In the genomic region with DNA sequence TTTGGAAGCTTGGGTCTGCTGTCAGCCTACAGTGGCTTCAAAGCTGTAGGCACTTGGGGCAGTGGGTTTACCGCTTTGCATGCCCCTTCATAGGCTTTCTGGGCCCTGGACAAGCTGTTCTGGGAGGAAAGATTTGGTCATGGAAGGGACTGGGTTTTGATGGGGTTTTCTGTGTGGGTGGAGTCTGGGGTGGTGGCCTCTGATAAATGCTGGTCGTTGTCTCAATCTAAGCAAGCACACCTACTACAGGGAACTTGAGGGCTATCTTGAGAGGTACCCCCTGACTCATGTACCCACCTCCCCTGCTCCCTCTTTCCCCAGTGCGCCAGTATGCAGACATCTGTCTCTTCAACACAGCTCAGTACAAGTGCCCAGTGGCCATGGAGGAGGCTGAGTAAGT, we compare ENCODE assay signal across 24 mouse cellular contexts. TPM values are rescaled to one million over a fixed set of nuclear protein-coding genes. Genes with fewer than 3 reads are reported as not detected.
DNase-seq lines count a peak whose midpoint lies in the region; ATAC-seq and TF ChIP-seq lines count a peak whose summit lies in the region.
"Had no signal": no experiment of that assay in that cellular context is flagged by ENCODE, and none has a peak within 500 bp of the region (broad histone marks: within the 10 kb centered on the region; RNA-seq: fewer than 3 reads in every experiment).

No protein-coding gene starts in this region.

- ATAC-seq in liver, postnatal 0 days: no peak
- ATAC-seq: CD4-positive, CD25-positive, alpha-beta regulatory T cell, adult 4 months; inflammation-experienced regulatory T-cells, adult 6 months; lung, postnatal 0 days had no signal

- peak overlapping the region; percentile 62 for H3K4me2 ChIP-seq in liver, postnatal 0 days (ENCODE audit: low read depth, low read length)
- H3K4me2 ChIP-seq: embryonic facial prominence, embryonic 13.5 days; hindbrain, embryonic 13.5 days; limb, embryonic 15.5 days had no signal

- H3K27ac ChIP-seq in heart, embryonic 10.5 days: peak overlapping the region; percentile 57; the same call in 1 of the 2 replicates
- H3K27ac ChIP-seq in bone marrow, adult 2 months (ENCODE audit: control insufficient read depth, insufficient read depth, low read depth, low read length, poor library complexity): peak overlapping the region; percentile 34
- H3K27ac ChIP-seq in liver, postnatal 0 days (ENCODE audit: low read depth): peak overlapping the region; percentile 94
- H3K27ac ChIP-seq: embryonic facial prominence, embryonic 13.5 days; hindbrain, embryonic 13.5 days; limb, embryonic 15.5 days had no signal

- DNase-seq in heart, embryonic 10.5 days (ENCODE audit: low spot score): peak; percentile 83
- no peak for DNase-seq in heart, postnatal 36 days
- peak; percentile 83 for DNase-seq in liver
- DNase-seq in liver, postnatal 0 days: no peak
- no peak for DNase-seq in cerebellum, postnatal 4 days (ENCODE audit: low spot score in 2 of 2)
- DNase-seq in retina, embryonic 14.5 days (ENCODE audit: low spot score): no peak
- DNase-seq in gastrocnemius, postnatal 14 days: no peak
- DNase-seq: adrenal gland, postnatal 36 days; cerebellum, adult 9-10 months; gastrocnemius, postnatal 10 days; heart, postnatal 14 days; kidney, adult 2 months; kidney, postnatal 10 days; midbrain, embryonic 14.5 days; right cerebral cortex, postnatal 25 days; thymus, postnatal 25 days had no signal

- intact Hi-C loops in heart, postnatal 36 days (cut with DNase I): no loop called here
- intact Hi-C loops in gastrocnemius, postnatal 14 days (cut with DNase I; ENCODE audit: low total_unique reads): loop anchor here (5.0 kb wide), 1 partner anchor 35 kb away; no protein-coding TSS in a partner anchor

- 74% methylated on average over 3 of the region's 3 CpGs for WGBS in heart, embryonic 10.5 days
- WGBS in bone marrow, adult 2 months: 73% methylated on average over 3 of the region's 3 CpGs
- 46% methylated on average over 3 of the region's 3 CpGs for WGBS in liver, postnatal 0 days (ENCODE audit: insufficient replicate concordance)

- H3K9ac ChIP-seq in liver, postnatal 0 days (replicated peaks): 0 out of 2 replicates have a peak overlapping the region, but pooled peaks have one; percentile 6
- H3K9ac ChIP-seq: embryonic facial prominence, embryonic 13.5 days; hindbrain, embryonic 13.5 days; limb, embryonic 15.5 days had no signal

- H3K9me3 ChIP-seq in heart, embryonic 10.5 days: no peaks in the 10 kb centered on the region
- H3K9me3 ChIP-seq in liver, postnatal 0 days (ENCODE audit: low read length): no peaks in the 10 kb centered on the region
- H3K9me3 ChIP-seq: embryonic facial prominence, embryonic 13.5 days; hindbrain, embryonic 13.5 days; limb, embryonic 15.5 days had no signal

- peaks cover 71% of the 10 kb centered on the region for H3K36me3 ChIP-seq in heart, embryonic 10.5 days
- peaks cover 60% of the 10 kb centered on the region for H3K36me3 ChIP-seq in liver, postnatal 0 days (replicated peaks; ENCODE audit: insufficient read depth, low read length)

- TF ChIP-seq CTCF in bone marrow, adult 2 months (IDR thresholded peaks at IDR 0.05; ENCODE audit: control insufficient read depth, insufficient read depth, low read length): no peak
- no peak for TF ChIP-seq CTCF in liver, postnatal 0 days (IDR thresholded peaks at IDR 0.05; ENCODE audit: low read depth)

- H3K27me3 ChIP-seq in heart, embryonic 10.5 days (ENCODE audit: insufficient read depth, poor library complexity, severe bottlenecking): no peaks in the 10 kb centered on the region
- H3K27me3 ChIP-seq in liver, postnatal 0 days (ENCODE audit: insufficient read depth, low read length): no peaks in the 10 kb centered on the region
- H3K27me3 ChIP-seq: embryonic facial prominence, embryonic 13.5 days; hindbrain, embryonic 13.5 days; limb, embryonic 15.5 days had no signal

- H3K4me3 ChIP-seq in heart, embryonic 10.5 days: no peak overlapping the region
- no peak overlapping the region for H3K4me3 ChIP-seq in bone marrow, adult 2 months (replicated peaks; ENCODE audit: control insufficient read depth, low read depth, low read length)
- no peak overlapping the region for H3K4me3 ChIP-seq in liver, postnatal 0 days (ENCODE audit: low read depth, low read length)
- H3K4me3 ChIP-seq: embryonic facial prominence, embryonic 13.5 days; hindbrain, embryonic 13.5 days; limb, embryonic 15.5 days; myocyte had no signal

- peaks cover 17% of the 10 kb centered on the region for H3K4me1 ChIP-seq in heart, embryonic 10.5 days
- H3K4me1 ChIP-seq in bone marrow, adult 2 months (ENCODE audit: control insufficient read depth, insufficient read depth, low read length): peaks cover 2% of the 10 kb centered on the region
- peaks cover 32% of the 10 kb centered on the region for H3K4me1 ChIP-seq in liver, postnatal 0 days (ENCODE audit: insufficient read depth)
- H3K4me1 ChIP-seq: embryonic facial prominence, embryonic 13.5 days; limb, embryonic 15.5 days had no signal

- TF ChIP-seq POLR2A in bone marrow, adult 2 months (IDR thresholded peaks at IDR 0.05; ENCODE audit: borderline replicate concordance, control insufficient read depth, low read depth, low read length): no peak

- peak; percentile 85 for TF ChIP-seq EP300 in liver, postnatal 0 days (IDR thresholded peaks at IDR 0.05; ENCODE audit: low read depth)

RNA-seq across cellular contexts. Expression of gene Tpbgl, which starts 34.2 kb away (rescaled TPM):
- polyA plus RNA-seq in heart, embryonic 10.5 days (2016; fragmentation: Nextera tagmentation; extraction: Ambion mirVana): 0.89 and 1.2 TPM in 2 replicates
- total RNA-seq in heart, postnatal 36 days (2021): 1 to 10 TPM; 3.0 to 3.6 TPM
- polyA plus RNA-seq in bone marrow, adult 2 months (2011; ENCODE audit: insufficient read depth, insufficient read length, low replicate concordance, missing spikeins): not detected in 2 replicates
- 0.55 and 0.66 TPM in 2 replicates for polyA plus RNA-seq in liver, postnatal 0 days (2015; fragmentation: Nextera tagmentation; extraction: Ambion mirVana)
- total RNA-seq in gastrocnemius, postnatal 14 days (2021): 10 to 100 TPM; 38.7 to 43.2 TPM
- polyA plus RNA-seq: myocyte had no signal

RNA-seq across cellular contexts. Expression of gene Arrb1, which starts 57.4 kb away (rescaled TPM):
- polyA plus RNA-seq in heart, embryonic 10.5 days (2016; fragmentation: Nextera tagmentation; extraction: Ambion mirVana): 13.1 and 17.9 TPM in 2 replicates
- total RNA-seq in heart, postnatal 36 days (2021): 10 to 100 TPM; 22.3 to 25.3 TPM
- polyA plus RNA-seq in bone marrow, adult 2 months (2011; ENCODE audit: insufficient read depth, insufficient read length, low replicate concordance, missing spikeins): 80.4 and 89.7 TPM in 2 replicates
- 20.1 and 21.8 TPM in 2 replicates for polyA plus RNA-seq in liver, postnatal 0 days (2015; fragmentation: Nextera tagmentation; extraction: Ambion mirVana)
- total RNA-seq in gastrocnemius, postnatal 14 days (2021): 10 to 100 TPM; 14.3 to 15.2 TPM

Comparison
In these comparisons a context has a peak if more than half of its experiments do, and no peak if none do; other contexts are left out.
1. DNase-seq: peak in heart, embryonic 10.5 days (single experiment) and liver (single experiment); none in heart, postnatal 36 days (0 of 2), liver, postnatal 0 days (single experiment), cerebellum, postnatal 4 days (0 of 2), retina, embryonic 14.5 days (single experiment) and gastrocnemius, postnatal 14 days (single experiment).
2. H3K27ac ChIP-seq: peak in every context shown above with its lines; median percentile 94 in liver, postnatal 0 days; 57 in heart, embryonic 10.5 days; 34 in bone marrow, adult 2 months.